Mouse (Mus musculus) embryonic facial prominence, embryonic 13.5 days (tissue): ENCODE measurements at regions not wholly inside any gene's neighbourhood (a gene's known extent, or its start where the extent isn't known, plus 50 kb on each side); places are given as distances from the start of the nearest gene placed in this dataset. TPM values are rescaled to one million over a fixed set of nuclear protein-coding genes. Genes with fewer than 3 reads are reported as not detected.

ENCODE experiments used
- ATAC-seq: fragments of 200-750 bp; cut with Nextera tagmentation; 2 replicates; pipeline ENCODE4 v1.8.0; 2017; ENCODE audit warnings: low read depth; ENCODE audit not compliant: insufficient number of reproducible peaks, insufficient read depth, low FRiP score, low TSS enrichment
- H3K27ac ChIP-seq: fragments of 300-500 bp; sonication (generic); 2 replicates; pipeline ENCODE4 v1.5.1; 2015; ENCODE audit warnings: moderate library complexity, mild to moderate bottlenecking, inconsistent platforms
- H3K27me3 ChIP-seq: fragments of 300-500 bp; sonication (generic); 2 replicates; pipeline ENCODE4 v1.6.1; 2015; ENCODE audit warnings: mild to moderate bottlenecking, inconsistent platforms
- H3K36me3 ChIP-seq: fragments of 300-500 bp; sonication (generic); 2 replicates; pipeline ENCODE4 v1.6.1; 2015; ENCODE audit warnings: mild to moderate bottlenecking, inconsistent platforms
- H3K4me1 ChIP-seq: fragments of 300-500 bp; sonication (generic); 2 replicates; pipeline ENCODE4 v1.6.1; 2015; ENCODE audit warnings: inconsistent platforms
- H3K4me2 ChIP-seq: fragments of 300-500 bp; sonication (generic); 2 replicates; pipeline ENCODE4 v1.6.1; 2015; ENCODE audit warnings: moderate library complexity, mild to moderate bottlenecking, inconsistent platforms
- H3K4me3 ChIP-seq: fragments of 300-500 bp; sonication (generic); 2 replicates; pipeline ENCODE4 v1.5.1; 2015; ENCODE audit warnings: mild to moderate bottlenecking, inconsistent platforms
- H3K9ac ChIP-seq: fragments of 300-500 bp; sonication (generic); 2 replicates; pipeline ENCODE4 v1.6.1; 2015; ENCODE audit warnings: mild to moderate bottlenecking, inconsistent platforms
- H3K9me3 ChIP-seq: fragments of 300-500 bp; sonication (generic); 2 replicates; pipeline ENCODE4 v1.6.1; 2016; ENCODE audit warnings: inconsistent platforms
- WGBS: fragments of 180-500 bp; shearing (Covaris S2); methylation state at CpG from one replicate; pipeline ENCODE4 v1.1.7; 2015; ENCODE audit warnings: mixed read lengths; 5-methylcytosine and 5-hydroxymethylcytosine counted together
- microRNA-seq: library from miRNA; unstranded; fragments of <30 nt; microRNA quantifications from one replicate; pipeline ENCODE4, GENCODE M21; 2016

DNA sequence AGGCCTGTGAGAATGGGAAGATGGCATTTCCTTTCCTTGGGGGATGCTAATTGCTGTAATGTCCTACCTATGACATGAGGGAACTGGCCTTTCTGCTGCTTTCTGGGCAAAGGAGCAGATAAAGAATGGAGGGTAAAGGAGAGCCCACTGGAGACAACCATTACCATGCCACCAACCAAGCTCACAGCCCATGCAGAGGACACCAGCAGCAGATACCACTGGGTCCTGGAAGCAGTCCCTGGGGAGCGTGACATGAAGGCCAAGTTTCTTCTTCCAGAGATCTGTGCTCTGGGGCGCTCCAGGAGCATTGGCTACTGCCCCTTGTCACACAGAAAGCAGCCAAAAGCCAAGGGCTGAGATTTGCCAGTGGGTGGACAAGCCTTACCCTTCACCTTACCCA lies 102.8 kb downstream of the 4931417E11Rik start:
- Histone ChIP-seq H3K36me3 (no peaks in the 10 kb centered on the region), H3K9me3 (no peaks in the 10 kb centered on the region), H3K9ac (no peak overlapping the region), H3K27ac (no peak overlapping the region), H3K27me3 (peaks cover 23% of the 10 kb centered on the region), H3K4me2 (no peak overlapping the region), H3K4me1 (no peaks in the 10 kb centered on the region), H3K4me3 (no peak overlapping the region)
- WGBS = 90% methylated on average over 2 of the region's 2 CpGs
- no peak for ATAC-seq

DNA sequence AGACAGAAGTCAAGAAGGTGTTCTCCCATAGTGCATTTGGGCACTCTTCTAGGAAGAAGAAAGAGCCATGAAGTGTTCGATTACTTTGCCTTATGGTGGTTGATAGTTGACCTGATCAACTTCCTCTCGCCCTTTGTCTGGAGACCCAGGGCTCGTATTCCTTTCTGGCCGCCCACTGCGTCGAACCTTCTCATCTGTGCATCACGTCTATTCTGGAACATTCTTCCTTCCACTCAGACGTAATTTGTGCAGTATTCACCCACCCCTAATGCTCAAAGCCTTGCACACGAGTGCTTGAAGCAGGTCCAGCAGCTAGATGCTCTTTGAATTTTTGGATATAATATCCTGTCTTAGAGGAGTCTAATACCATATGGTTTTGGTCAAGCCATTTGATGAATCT lies 104.2 kb downstream of the 4931417E11Rik start:
- H3K4me1 ChIP-seq = no peaks in the 10 kb centered on the region
- 70% methylated on average over 9 of the region's 9 CpGs for WGBS
- H3K27ac ChIP-seq = no peak overlapping the region
- H3K36me3 ChIP-seq = no peaks in the 10 kb centered on the region
- no peak for ATAC-seq
- peaks cover 17% of the 10 kb centered on the region for H3K27me3 ChIP-seq
- no peak overlapping the region for H3K9ac ChIP-seq
- no peak overlapping the region for H3K4me3 ChIP-seq
- no peak overlapping the region for H3K4me2 ChIP-seq
- no peaks in the 10 kb centered on the region for H3K9me3 ChIP-seq

DNA sequence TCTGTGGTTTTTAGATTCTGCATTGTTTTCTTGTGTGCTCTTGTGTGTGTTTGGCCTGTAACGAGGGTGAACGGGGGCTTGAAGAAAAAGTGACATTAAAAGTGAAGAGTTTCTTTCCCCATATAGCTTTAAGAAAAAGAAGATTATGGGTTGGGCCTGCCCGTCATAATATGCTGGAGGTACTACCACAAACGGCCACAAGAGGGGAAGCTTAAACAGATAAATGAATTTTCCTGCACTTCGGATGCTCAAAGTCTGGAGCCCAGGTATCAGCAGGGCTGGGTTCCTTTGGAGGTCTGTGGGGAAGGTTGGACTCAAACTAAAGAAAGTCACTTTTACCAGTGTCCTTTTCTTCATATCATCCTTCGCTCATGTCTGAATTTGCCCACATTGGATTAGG lies 86.8 kb downstream of the Suclg1 start:
- H3K4me1 ChIP-seq = no peaks in the 10 kb centered on the region
- no peak overlapping the region for H3K4me3 ChIP-seq
- no peak overlapping the region for H3K9ac ChIP-seq
- H3K27me3 ChIP-seq = no peaks in the 10 kb centered on the region
- no peak for ATAC-seq
- H3K36me3 ChIP-seq = no peaks in the 10 kb centered on the region
- WGBS = 63% methylated on average over 6 of the region's 6 CpGs
- no peak overlapping the region for H3K4me2 ChIP-seq
- no peak overlapping the region for H3K27ac ChIP-seq
- no peaks in the 10 kb centered on the region for H3K9me3 ChIP-seq

GRCm38 (mm10) chr6:73329666-73330065 lies 81.5 kb downstream of the Suclg1 start:
- no peak overlapping the region for H3K27ac ChIP-seq
- 88% methylated on average over 11 of the region's 11 CpGs for WGBS
- H3K9me3 ChIP-seq = no peaks in the 10 kb centered on the region
- no peaks in the 10 kb centered on the region for H3K36me3 ChIP-seq
- no peak overlapping the region for H3K4me2 ChIP-seq
- H3K4me3 ChIP-seq = no peak overlapping the region
- H3K27me3 ChIP-seq = no peaks in the 10 kb centered on the region
- H3K9ac ChIP-seq = no peak overlapping the region
- ATAC-seq = no peak
- no peaks in the 10 kb centered on the region for H3K4me1 ChIP-seq

Small RNA genes lying in the stretch of these regions (microRNA-seq; reads per million reads assigned to microRNA genes)
- gene Gm24370 = not detected
